ENCODE assay signal across 8 mouse cellular contexts in the genomic region with DNA sequence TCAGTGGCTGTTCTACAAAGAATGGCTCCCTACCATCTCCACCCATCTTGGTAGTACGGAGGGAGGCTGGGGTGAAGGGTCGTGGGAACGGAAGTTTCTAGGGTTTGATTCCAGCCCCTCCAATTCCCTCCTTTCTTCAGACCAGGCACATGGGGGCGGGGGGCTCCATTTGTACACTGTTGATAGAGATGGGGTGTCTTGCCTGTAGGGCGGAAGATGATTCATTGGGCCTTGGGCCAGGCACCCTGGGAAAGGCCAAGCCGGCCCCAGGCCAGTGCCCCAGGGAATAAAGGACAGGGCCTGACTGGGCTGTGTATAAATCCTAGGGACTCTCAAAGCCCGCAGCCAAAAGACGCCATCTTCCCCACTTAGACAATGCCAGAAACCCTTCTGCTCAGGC. TPM values are rescaled to one million over a fixed set of nuclear protein-coding genes. Genes with fewer than 3 reads are reported as not detected.
DNase-seq lines count a peak whose midpoint lies in the region; ATAC-seq and TF ChIP-seq lines count a peak whose summit lies in the region.

No protein-coding gene starts in this region.

- DNase-seq in layer of hippocampus, adult 2 months (ENCODE audit: low spot score in 2 of 2), result no peak
- DNase-seq in layer of hippocampus, adult 9-11 months, result no peak
- peak; percentile 80 for DNase-seq in kidney, postnatal 14 days
- DNase-seq in layer of hippocampus, adult 9-10 months (ENCODE audit: low spot score), result no peak

- no peak for TF ChIP-seq CTCF in layer of hippocampus, adult 2 months (conservative IDR thresholded peaks at IDR 0.05)

- 82% methylated on average over 8 of the region's 8 CpGs for WGBS in heart, embryonic 12.5 days
- WGBS in stomach, embryonic 14.5 days, result 73% methylated on average over 8 of the region's 8 CpGs

- no peak overlapping the region for H3K4me2 ChIP-seq in heart, embryonic 12.5 days
- H3K4me2 ChIP-seq in stomach, embryonic 14.5 days (replicated peaks; ENCODE audit: low read depth, low read length), result no peak overlapping the region

- H3K27me3 ChIP-seq in heart, embryonic 12.5 days (replicated peaks), result no peaks in the 10 kb centered on the region
- no peaks in the 10 kb centered on the region for H3K27me3 ChIP-seq in stomach, embryonic 14.5 days (ENCODE audit: control insufficient read depth, insufficient read depth, low read length)

- no peak for ATAC-seq in heart, embryonic 12.5 days (ENCODE audit: insufficient number of reproducible peaks, low FRiP score)
- no peak for ATAC-seq in stomach, embryonic 14.5 days (ENCODE audit: insufficient number of reproducible peaks, insufficient read depth, low FRiP score, low read depth)
- ATAC-seq in megakaryocyte, adult 5-6 weeks (ENCODE audit: poor library complexity, severe bottlenecking), result no peak
- no peak for ATAC-seq in granulocyte monocyte progenitor cell, adult 5-6 weeks (replicated peaks; ENCODE audit: poor library complexity, severe bottlenecking)

- peak overlapping the region; percentile 71; the same call in 1 of the 2 replicates for H3K27ac ChIP-seq in layer of hippocampus, adult 2 months
- peak overlapping the region; percentile 33; the same call in 1 of the 2 replicates for H3K27ac ChIP-seq in heart, embryonic 12.5 days (ENCODE audit: poor library complexity, severe bottlenecking)
- peak overlapping the region; percentile 50; the same call in 1 of the 2 replicates for H3K27ac ChIP-seq in stomach, embryonic 14.5 days (ENCODE audit: low read length)

- H3K9me3 ChIP-seq in heart, embryonic 12.5 days (replicated peaks), result no peaks in the 10 kb centered on the region
- H3K9me3 ChIP-seq in stomach, embryonic 14.5 days (ENCODE audit: control insufficient read depth, low read depth, low read length), result no peaks in the 10 kb centered on the region

- peaks cover 6% of the 10 kb centered on the region for H3K36me3 ChIP-seq in heart, embryonic 12.5 days
- H3K36me3 ChIP-seq in stomach, embryonic 14.5 days (ENCODE audit: control insufficient read depth, insufficient read depth, low read length), result peaks cover 5% of the 10 kb centered on the region; the same call in 1 of the 2 replicates

- no peak overlapping the region for H3K4me3 ChIP-seq in layer of hippocampus, adult 2 months
- H3K4me3 ChIP-seq in heart, embryonic 12.5 days, result no peak overlapping the region
- no peak overlapping the region for H3K4me3 ChIP-seq in stomach, embryonic 14.5 days (ENCODE audit: low read depth, low read length)

- peaks cover 76% of the 10 kb centered on the region for H3K4me1 ChIP-seq in heart, embryonic 12.5 days (replicated peaks)
- H3K4me1 ChIP-seq in stomach, embryonic 14.5 days (ENCODE audit: control insufficient read depth, insufficient read depth, low read length), result peaks cover 28% of the 10 kb centered on the region

- no peak overlapping the region for H3K9ac ChIP-seq in heart, embryonic 12.5 days
- no peak overlapping the region; the same call in 1 of the 2 replicates for H3K9ac ChIP-seq in stomach, embryonic 14.5 days (replicated peaks; ENCODE audit: low read depth, low read length)

RNA-seq across cellular contexts. Expression of a gene that starts 23.8 kb away (rescaled TPM):
- total RNA-seq in layer of hippocampus, adult 2 months (2021), result 100 to 1,000 TPM; 163 to 171 TPM
- polyA plus RNA-seq in heart, embryonic 12.5 days (2016; fragmentation: Nextera tagmentation; extraction: Ambion mirVana), result 8.7 and 10.6 TPM in 2 replicates
- polyA plus RNA-seq in stomach, embryonic 14.5 days (2014; fragmentation: Nextera tagmentation; extraction: Ambion mirVana), result 13.7 and 14.1 TPM in 2 replicates
- 0.09 and 0.21 TPM in 2 replicates for total RNA-seq in megakaryocyte, adult 5-6 weeks (2015)
- total RNA-seq in megakaryocyte, adult 5-6 weeks (2017), result 0.12 TPM in 1 of 2 replicates, not detected in the other
- total RNA-seq in granulocyte monocyte progenitor cell, adult 5-6 weeks (2014; fragmentation: Nextera tagmentation), result 0.30 TPM in 1 of 2 replicates, not detected in the other
- not detected in 2 replicates for total RNA-seq in granulocyte monocyte progenitor cell, adult 5-6 weeks (2017)

RNA-seq across cellular contexts. Expression of a gene that starts 44.8 kb away (rescaled TPM):
- 10 to 100 TPM; 11.2 to 13.2 TPM for total RNA-seq in layer of hippocampus, adult 2 months (2021)
- 4.1 TPM in 2 replicates for polyA plus RNA-seq in heart, embryonic 12.5 days (2016; fragmentation: Nextera tagmentation; extraction: Ambion mirVana)
- 2.5 and 3.1 TPM in 2 replicates for polyA plus RNA-seq in stomach, embryonic 14.5 days (2014; fragmentation: Nextera tagmentation; extraction: Ambion mirVana)
- 23.9 and 27.2 TPM in 2 replicates for total RNA-seq in megakaryocyte, adult 5-6 weeks (2015)
- total RNA-seq in megakaryocyte, adult 5-6 weeks (2017), result 45.0 and 58.3 TPM in 2 replicates
- 12.5 and 13.4 TPM in 2 replicates for total RNA-seq in granulocyte monocyte progenitor cell, adult 5-6 weeks (2014; fragmentation: Nextera tagmentation)
- total RNA-seq in granulocyte monocyte progenitor cell, adult 5-6 weeks (2017), result 9.8 and 12.1 TPM in 2 replicates

Comparison
In these comparisons a context has a peak if more than half of its experiments do, and no peak if none do; other contexts are left out.
1. RNA of a gene that starts 23.8 kb away (total RNA-seq): 163 to 171 TPM in layer of hippocampus, adult 2 months; 0.09 to 0.21 TPM in megakaryocyte, adult 5-6 weeks and 0.30 TPM in granulocyte monocyte progenitor cell, adult 5-6 weeks; every median in the first group is over 100 times any median in the second.
2. Peak in every context shown above with its lines, with median percentiles within 50 percentile points of each other: H3K27ac ChIP-seq.